Comparison of ENCODE assay signal across 8 mouse cellular contexts in genomic region chr4:105151911-105152690, GRCm38 (mm10). TPM values are rescaled to one million over a fixed set of nuclear protein-coding genes. Genes with fewer than 3 reads are reported as not detected.
DNase-seq lines count a peak whose midpoint lies in the region; ATAC-seq lines count a peak whose summit lies in the region.

No protein-coding gene starts in this region.

- peak; percentile 81 for DNase-seq in hindbrain, embryonic 11.5 days (ENCODE audit: low spot score)
- DNase-seq in cerebellum, adult 11 months: peak; percentile 31
- DNase-seq in left cerebral cortex, adult 18-20 months (ENCODE audit: low spot score in 2 of 2): peak; percentile 80 to 84
- peak; percentile 92 for DNase-seq in midbrain, embryonic 11.5 days (ENCODE audit: low spot score, missing footprints)
- peak; percentile 16 to 40 for DNase-seq in spleen, postnatal 14 days (ENCODE audit: low spot score in 2 of 2)

- no peaks in the 10 kb centered on the region for H3K27me3 ChIP-seq in hindbrain, embryonic 11.5 days (ENCODE audit: control insufficient read depth, insufficient read depth, low read length)
- no peaks in the 10 kb centered on the region for H3K27me3 ChIP-seq in hindbrain, embryonic 12.5 days
- H3K27me3 ChIP-seq in forebrain, embryonic 16.5 days (replicated peaks; ENCODE audit: control insufficient read depth, insufficient read depth, low read length): no peaks in the 10 kb centered on the region
- no peaks in the 10 kb centered on the region for H3K27me3 ChIP-seq in hindbrain, embryonic 15.5 days
- H3K27me3 ChIP-seq in midbrain, embryonic 11.5 days (ENCODE audit: control insufficient read depth, insufficient read depth, low read length): no peaks in the 10 kb centered on the region

- H3K4me2 ChIP-seq in hindbrain, embryonic 11.5 days (replicated peaks; ENCODE audit: low read depth, low read length): no peak overlapping the region
- no peak overlapping the region for H3K4me2 ChIP-seq in hindbrain, embryonic 12.5 days (replicated peaks)
- no peak overlapping the region for H3K4me2 ChIP-seq in forebrain, embryonic 16.5 days (ENCODE audit: low read length)
- no peak overlapping the region for H3K4me2 ChIP-seq in hindbrain, embryonic 15.5 days
- no peak overlapping the region for H3K4me2 ChIP-seq in midbrain, embryonic 11.5 days

- no peak overlapping the region for H3K27ac ChIP-seq in hindbrain, embryonic 11.5 days (ENCODE audit: low read depth, low read length)
- no peak overlapping the region for H3K27ac ChIP-seq in hindbrain, embryonic 12.5 days
- H3K27ac ChIP-seq in forebrain, embryonic 16.5 days (ENCODE audit: low read length): no peak overlapping the region
- no peak overlapping the region for H3K27ac ChIP-seq in hindbrain, embryonic 15.5 days (replicated peaks)
- no peak overlapping the region for H3K27ac ChIP-seq in midbrain, embryonic 11.5 days (ENCODE audit: low read depth, low read length)

- no peaks in the 10 kb centered on the region for H3K4me1 ChIP-seq in hindbrain, embryonic 11.5 days (replicated peaks; ENCODE audit: control insufficient read depth, insufficient read depth, low read length)
- no peaks in the 10 kb centered on the region for H3K4me1 ChIP-seq in hindbrain, embryonic 12.5 days
- no peaks in the 10 kb centered on the region for H3K4me1 ChIP-seq in forebrain, embryonic 16.5 days (replicated peaks; ENCODE audit: control insufficient read depth, insufficient read depth, low read length)
- H3K4me1 ChIP-seq in hindbrain, embryonic 15.5 days (replicated peaks): 0 out of 2 replicates have a peak, but pooled peaks cover 3% of the 10 kb centered on the region
- no peaks in the 10 kb centered on the region for H3K4me1 ChIP-seq in midbrain, embryonic 11.5 days (ENCODE audit: control insufficient read depth, insufficient read depth, low read length)

- H3K4me3 ChIP-seq in hindbrain, embryonic 11.5 days (ENCODE audit: low read depth, low read length): no peak overlapping the region
- no peak overlapping the region for H3K4me3 ChIP-seq in hindbrain, embryonic 12.5 days
- no peak overlapping the region for H3K4me3 ChIP-seq in forebrain, embryonic 16.5 days (replicated peaks; ENCODE audit: low read length)
- no peak overlapping the region for H3K4me3 ChIP-seq in hindbrain, embryonic 15.5 days
- no peak overlapping the region for H3K4me3 ChIP-seq in midbrain, embryonic 11.5 days (ENCODE audit: low read depth, low read length)

- H3K9me3 ChIP-seq in hindbrain, embryonic 11.5 days (ENCODE audit: control insufficient read depth, low read length): no peaks in the 10 kb centered on the region
- no peaks in the 10 kb centered on the region for H3K9me3 ChIP-seq in hindbrain, embryonic 12.5 days (replicated peaks)
- H3K9me3 ChIP-seq in forebrain, embryonic 16.5 days (ENCODE audit: control insufficient read depth, low read length): no peaks in the 10 kb centered on the region
- H3K9me3 ChIP-seq in hindbrain, embryonic 15.5 days: no peaks in the 10 kb centered on the region
- H3K9me3 ChIP-seq in midbrain, embryonic 11.5 days (ENCODE audit: control insufficient read depth, low read length): no peaks in the 10 kb centered on the region

- no peak overlapping the region for H3K9ac ChIP-seq in hindbrain, embryonic 11.5 days (ENCODE audit: low read depth, low read length)
- no peak overlapping the region for H3K9ac ChIP-seq in hindbrain, embryonic 12.5 days
- no peak overlapping the region for H3K9ac ChIP-seq in forebrain, embryonic 16.5 days (replicated peaks; ENCODE audit: low read depth, low read length)
- no peak overlapping the region for H3K9ac ChIP-seq in hindbrain, embryonic 15.5 days
- H3K9ac ChIP-seq in midbrain, embryonic 11.5 days (ENCODE audit: low read length): no peak overlapping the region

- no peaks in the 10 kb centered on the region for H3K36me3 ChIP-seq in hindbrain, embryonic 11.5 days (ENCODE audit: control insufficient read depth, insufficient read depth, low read length)
- H3K36me3 ChIP-seq in hindbrain, embryonic 12.5 days: no peaks in the 10 kb centered on the region
- H3K36me3 ChIP-seq in forebrain, embryonic 16.5 days (ENCODE audit: control insufficient read depth, insufficient read depth): no peaks in the 10 kb centered on the region
- H3K36me3 ChIP-seq in hindbrain, embryonic 15.5 days: no peaks in the 10 kb centered on the region
- H3K36me3 ChIP-seq in midbrain, embryonic 11.5 days (ENCODE audit: control insufficient read depth, insufficient read depth, low read length): no peaks in the 10 kb centered on the region

- WGBS in hindbrain, embryonic 11.5 days: 39% methylated on average over 14 of the region's 14 CpGs
- WGBS in hindbrain, embryonic 12.5 days: 41% methylated on average over 14 of the region's 14 CpGs
- 32% methylated on average over 14 of the region's 14 CpGs for WGBS in forebrain, embryonic 16.5 days
- 43% methylated on average over 14 of the region's 14 CpGs for WGBS in hindbrain, embryonic 15.5 days
- WGBS in midbrain, embryonic 11.5 days: 46% methylated on average over 14 of the region's 14 CpGs

- ATAC-seq in hindbrain, embryonic 11.5 days (ENCODE audit: low FRiP score): no peak
- no peak for ATAC-seq in hindbrain, embryonic 12.5 days (ENCODE audit: low FRiP score)
- ATAC-seq in forebrain, embryonic 16.5 days: peak; percentile 78
- 0 out of 2 replicates have a peak, but pooled peaks have one; percentile 59 for ATAC-seq in hindbrain, embryonic 15.5 days (ENCODE audit: low FRiP score, low read depth)
- no peak; the same call in 1 of the 2 replicates for ATAC-seq in midbrain, embryonic 11.5 days (ENCODE audit: low FRiP score)

RNA-seq across cellular contexts. Expression of gene Plpp3, which starts 5.0 kb away (rescaled TPM):
- polyA plus RNA-seq in hindbrain, embryonic 11.5 days (2014; fragmentation: Nextera tagmentation; extraction: Ambion mirVana): 51.1 and 52.7 TPM in 2 replicates
- polyA plus RNA-seq in hindbrain, embryonic 12.5 days (2016; fragmentation: Nextera tagmentation; extraction: Ambion mirVana): 91.5 and 91.7 TPM in 2 replicates
- 67.7 and 76.8 TPM in 2 replicates for polyA plus RNA-seq in forebrain, embryonic 16.5 days (2015; fragmentation: Nextera tagmentation; extraction: Ambion mirVana)
- polyA plus RNA-seq in hindbrain, embryonic 15.5 days (2015; fragmentation: Nextera tagmentation; extraction: Ambion mirVana): 92.4 and 95.1 TPM in 2 replicates
- 100 to 1,000 TPM; 164 to 176 TPM for total RNA-seq in left cerebral cortex, adult 18-20 months (2021)
- polyA plus RNA-seq in midbrain, embryonic 11.5 days (2014; fragmentation: Nextera tagmentation; extraction: Ambion mirVana): 46.3 and 47.0 TPM in 2 replicates

RNA-seq across cellular contexts. Expression of gene Prkaa2, which starts 42.4 kb away (rescaled TPM):
- polyA plus RNA-seq in hindbrain, embryonic 11.5 days (2014; fragmentation: Nextera tagmentation; extraction: Ambion mirVana): 5.0 TPM in 2 replicates
- 7.0 and 9.2 TPM in 2 replicates for polyA plus RNA-seq in hindbrain, embryonic 12.5 days (2016; fragmentation: Nextera tagmentation; extraction: Ambion mirVana)
- polyA plus RNA-seq in forebrain, embryonic 16.5 days (2015; fragmentation: Nextera tagmentation; extraction: Ambion mirVana): 14.0 and 14.4 TPM in 2 replicates
- polyA plus RNA-seq in hindbrain, embryonic 15.5 days (2015; fragmentation: Nextera tagmentation; extraction: Ambion mirVana): 13.4 and 14.0 TPM in 2 replicates
- total RNA-seq in left cerebral cortex, adult 18-20 months (2021): 10 to 100 TPM; 31.0 to 32.0 TPM
- 3.7 and 4.4 TPM in 2 replicates for polyA plus RNA-seq in midbrain, embryonic 11.5 days (2014; fragmentation: Nextera tagmentation; extraction: Ambion mirVana)

Comparison
In these comparisons a context has a peak if more than half of its experiments do, and no peak if none do; other contexts are left out.
1. ATAC-seq: peak in forebrain, embryonic 16.5 days (single experiment) and hindbrain, embryonic 15.5 days (single experiment); none in hindbrain, embryonic 11.5 days (single experiment), hindbrain, embryonic 12.5 days (single experiment) and midbrain, embryonic 11.5 days (single experiment).
2. DNase-seq: peak in every context shown above with its lines; median percentile 92 in midbrain, embryonic 11.5 days; 82 in left cerebral cortex, adult 18-20 months; 81 in hindbrain, embryonic 11.5 days; 31 in cerebellum, adult 11 months; 28 in spleen, postnatal 14 days.